Mouse (Mus musculus) Patski (cell line): ENCODE results near the gene AU022252. TPM values are rescaled to one million over a fixed set of nuclear protein-coding genes. Genes with fewer than 3 reads are reported as not detected.

Source experiments
- ATAC-seq: fragments of 100-300 bp; one replicate; pipeline ENCODE4 v1.8.0; 2021
- CTCF ChIA-PET: fragments of 350-600 bp; sonication (Branson Sonifier 250); formaldehyde crosslinking; loops from one replicate; lab custom pipeline; 2022; ENCODE audit warnings: inconsistent platforms; lab: Charles Lee
- POLR2A ChIA-PET: fragments of 350-600 bp; sonication (Branson Sonifier 250); formaldehyde crosslinking; loops from one replicate; lab custom pipeline; 2022; ENCODE audit warnings: antibody characterized with exemption, inconsistent platforms; lab: Charles Lee
- DNase-seq: peaks from one replicate; pipeline ENCODE4 v3.0.0-alpha.2; 2011; ENCODE audit warnings: low read depth, low spot score
- H3K27me3 ChIP-seq: fragments of 371-371 bp; one replicate; pipeline ENCODE4 v1.5.1; 2021
- CTCF ChIP-seq: fragments of 100-300 bp; IDR thresholded peaks from one replicate; pipeline ENCODE4 v1.5.1; 2021
- in situ Hi-C: fragments of 300-500 bp; cut with MboI; formaldehyde crosslinking; loops from 3 replicates; pipeline ENCODE4 v1.11.1; 2018; ENCODE audit warnings: low pct_unique_long_range_greater_than_20kb, mixed read lengths
- polyA plus RNA-seq: library from polyadenylated mRNA; unstranded; gene quantifications from one replicate; pipeline ENCODE4 v1.2.3, GENCODE M21; 2021

The AU022252 gene
- polyA plus RNA-seq, 1 experiment from 2014 or later, result 12.3 TPM

DNA sequence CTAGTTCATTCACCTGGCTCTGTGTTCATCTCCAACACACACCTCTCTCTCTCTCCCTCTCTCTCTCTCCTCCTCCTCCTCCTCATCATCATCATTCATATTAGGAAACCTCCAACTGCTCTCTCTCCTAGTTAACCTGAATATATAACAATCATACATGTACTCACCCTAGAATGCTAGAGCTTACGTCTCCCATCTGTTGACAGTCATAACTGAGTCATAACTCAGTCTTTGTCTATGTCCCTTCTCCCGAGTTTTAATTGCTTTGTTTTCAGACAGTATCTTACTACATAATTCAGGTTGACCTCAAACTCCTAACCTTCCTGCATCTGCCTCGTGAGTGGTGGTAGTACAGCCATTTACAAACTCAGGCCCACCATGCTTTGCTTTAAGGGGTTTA, 41.2 kb downstream of the AU022252 start:
- H3K27me3 ChIP-seq, result peaks cover 7% of the 10 kb centered on the region
- CTCF ChIA-PET, result no interaction called here
- TF ChIP-seq CTCF, result no peak
- no peak for ATAC-seq
- in situ Hi-C loops, result no loop called here
- no peak for DNase-seq
- POLR2A ChIA-PET, result no interaction called here

DNA sequence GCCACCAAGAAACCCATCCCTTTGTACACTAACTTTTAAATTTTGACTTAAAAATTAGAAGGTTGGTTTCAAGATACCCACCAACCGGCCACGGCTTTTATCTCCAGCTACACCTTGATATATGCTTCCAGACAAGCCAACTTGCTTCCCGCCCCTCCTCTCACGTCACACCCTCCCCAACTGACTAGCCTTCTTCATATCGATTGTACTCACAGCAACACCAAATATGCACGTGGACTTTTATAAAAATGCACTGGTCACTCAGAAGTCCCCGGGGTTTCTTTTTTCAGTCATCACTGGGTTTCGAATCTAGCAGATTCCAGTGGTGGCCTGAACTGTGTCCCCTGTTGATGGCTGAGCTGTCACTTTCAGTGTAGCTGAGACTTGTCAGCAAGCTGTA, 41.9 kb downstream of the AU022252 start:
- ChIA-PET CTCF (no interaction called here), POLR2A (no interaction called here)
- in situ Hi-C loops, result no loop called here
- DNase-seq (no peak), ATAC-seq (no peak)
- TF ChIP-seq CTCF, result no peak
- peaks cover 10% of the 10 kb centered on the region for H3K27me3 ChIP-seq

DNA sequence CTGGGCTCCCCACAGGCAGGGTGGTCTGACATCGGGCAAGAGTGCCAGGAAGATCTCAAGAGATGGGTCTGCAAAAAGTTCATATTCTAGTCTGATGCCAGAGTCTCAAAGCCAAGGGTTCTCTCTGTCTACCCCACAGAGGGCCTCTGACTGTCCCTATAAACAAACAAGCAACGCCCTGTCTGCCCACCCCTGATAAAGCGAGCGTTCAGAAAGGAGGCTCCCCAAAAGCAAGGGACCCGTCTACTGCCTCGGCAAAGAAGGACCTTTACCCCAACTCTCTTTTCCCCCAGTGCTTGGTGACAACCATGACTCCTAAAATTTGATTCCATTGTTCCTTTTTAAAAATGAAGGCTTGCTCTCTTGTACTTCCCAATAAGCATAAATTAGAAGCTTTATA, 42.6 kb downstream of the AU022252 start, which contains the start of gene Ermap:
Ermap (minus strand) TSS at position 148 of the 400 bp plus-strand sequence.
- no peak for TF ChIP-seq CTCF
- no peak for ATAC-seq
- CTCF ChIA-PET, result no interaction called here

DNA sequence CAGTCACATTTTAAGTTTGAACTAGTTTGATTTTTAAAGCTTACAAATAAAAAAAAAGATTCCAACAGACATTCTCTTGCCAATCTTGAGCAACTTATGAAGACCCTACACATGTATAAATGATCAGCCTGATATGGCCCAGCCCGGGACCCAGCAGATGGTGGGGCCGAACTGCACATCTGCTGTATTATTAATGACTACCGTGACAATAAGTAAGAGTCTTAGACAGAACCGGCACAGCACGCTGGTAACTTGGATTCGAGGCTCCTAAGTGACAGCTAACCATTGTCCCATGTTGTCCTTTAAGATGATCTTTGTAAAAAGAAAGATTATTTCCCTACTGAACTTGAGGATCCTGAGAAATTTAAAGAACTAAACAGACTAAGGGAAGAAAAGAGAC, 43.1 kb downstream of the AU022252 start:
- DNase-seq (no peak), ATAC-seq (no peak)
- POLR2A ChIA-PET, result no interaction called here
- peaks cover 13% of the 10 kb centered on the region for H3K27me3 ChIP-seq
- no peak for TF ChIP-seq CTCF
- CTCF ChIA-PET, result no interaction called here
- in situ Hi-C loops, result no loop called here

More for the DNA sequence above, 42.6 kb downstream of the AU022252 start, which contains the start of gene Ermap:
- POLR2A ChIA-PET, result no interaction called here
- no peak for DNase-seq
- in situ Hi-C loops, result no loop called here
- peaks cover 13% of the 10 kb centered on the region for H3K27me3 ChIP-seq

DNA sequence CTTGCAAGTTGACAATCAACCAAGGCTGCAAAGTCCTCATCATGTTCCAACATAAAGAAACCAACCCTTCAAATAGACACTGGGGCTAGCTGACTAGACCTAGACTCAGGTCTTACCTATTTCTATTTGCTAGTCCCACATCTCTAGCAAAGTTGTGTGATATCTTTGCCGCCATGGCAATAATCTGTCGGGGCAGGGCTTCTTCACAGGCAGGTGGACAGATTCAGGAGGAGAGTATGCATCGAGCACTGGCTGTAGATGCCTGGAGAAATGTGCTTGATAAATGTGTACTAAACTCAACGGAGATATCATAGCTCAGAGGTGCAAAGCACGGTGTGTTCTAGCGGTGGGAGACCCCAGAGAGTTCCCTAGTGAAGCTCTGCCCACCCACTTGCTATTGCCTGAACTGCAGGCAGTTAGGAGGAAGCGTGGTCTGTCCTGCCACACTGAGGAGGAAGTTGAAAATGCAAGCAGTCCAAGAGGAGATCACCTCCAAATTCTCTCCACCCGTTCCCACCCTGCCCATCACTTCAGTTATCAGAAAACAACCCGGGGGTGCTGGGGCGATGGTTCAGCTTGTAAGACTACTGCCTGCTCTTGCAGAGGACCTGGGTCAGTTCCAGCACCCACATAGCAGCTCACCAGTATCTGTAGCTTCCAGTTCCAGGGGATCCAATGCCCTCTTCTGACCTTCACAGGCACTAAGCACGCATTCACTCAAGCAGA, 44.3 kb downstream of the AU022252 start:
- in situ Hi-C loops, result no loop called here
- DNase-seq (no peak), ATAC-seq (no peak)
- ChIA-PET CTCF (interaction anchor here (0.6 to 0.9 kb wide), 2 partner anchors 9 to 30 kb away, joined by 3 to 4 read pairs; no protein-coding TSS in a partner anchor), POLR2A (no interaction called here)
- TF ChIP-seq CTCF, result no peak
- H3K27me3 ChIP-seq, result peaks cover 13% of the 10 kb centered on the region

DNA sequence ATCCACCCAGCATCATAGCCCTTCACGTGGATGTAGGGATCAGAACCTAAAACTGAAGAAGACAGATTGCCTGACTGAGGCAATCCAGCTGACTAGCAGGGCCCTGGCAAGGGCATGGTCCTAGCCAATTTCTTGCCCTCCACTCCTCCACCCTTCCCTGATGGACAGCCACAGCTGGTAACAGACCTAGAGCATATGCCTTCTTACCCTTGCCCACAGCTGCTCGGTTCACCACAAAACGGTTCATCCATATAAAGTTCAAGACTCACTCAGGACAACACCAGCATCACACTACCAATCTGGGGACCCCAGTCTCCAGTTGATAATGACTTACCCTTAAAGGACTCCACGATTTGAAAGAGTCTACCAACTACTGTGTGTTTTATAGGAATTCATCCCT, 46.7 kb downstream of the AU022252 start:
- ATAC-seq (no peak), DNase-seq (no peak)
- in situ Hi-C loops, result no loop called here
- H3K27me3 ChIP-seq, result peaks cover 13% of the 10 kb centered on the region
- CTCF ChIA-PET, result no interaction called here
- POLR2A ChIA-PET, result no interaction called here
- TF ChIP-seq CTCF, result no peak

DNA sequence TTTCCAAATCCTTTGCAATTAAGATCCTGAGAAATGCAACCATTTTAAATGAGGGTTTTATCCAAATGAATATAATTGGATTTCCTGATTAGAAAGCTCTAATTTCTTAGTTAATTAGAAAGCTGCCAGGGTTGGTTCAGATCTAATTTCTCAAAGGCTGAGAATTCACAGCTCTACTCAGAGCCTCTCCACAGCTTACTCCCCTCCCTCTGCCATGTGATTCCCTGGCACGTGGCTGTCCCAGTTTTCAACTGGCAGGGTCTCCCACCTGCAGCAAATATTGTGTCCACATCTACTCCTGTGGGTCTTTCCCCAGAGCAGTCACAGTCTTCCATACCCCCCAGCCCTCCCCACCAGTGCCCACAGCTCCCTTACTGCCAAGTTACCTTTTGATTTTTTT, 49.0 kb downstream of the AU022252 start:
- CTCF ChIA-PET, result no interaction called here
- TF ChIP-seq CTCF, result no peak
- POLR2A ChIA-PET, result interaction anchor here (1.1 kb wide), 1 partner anchor 12 kb away, joined by 3 read pairs; no protein-coding TSS in a partner anchor
- in situ Hi-C loops, result no loop called here
- ATAC-seq, result no peak
- peaks cover 7% of the 10 kb centered on the region for H3K27me3 ChIP-seq
- no peak for DNase-seq

DNA sequence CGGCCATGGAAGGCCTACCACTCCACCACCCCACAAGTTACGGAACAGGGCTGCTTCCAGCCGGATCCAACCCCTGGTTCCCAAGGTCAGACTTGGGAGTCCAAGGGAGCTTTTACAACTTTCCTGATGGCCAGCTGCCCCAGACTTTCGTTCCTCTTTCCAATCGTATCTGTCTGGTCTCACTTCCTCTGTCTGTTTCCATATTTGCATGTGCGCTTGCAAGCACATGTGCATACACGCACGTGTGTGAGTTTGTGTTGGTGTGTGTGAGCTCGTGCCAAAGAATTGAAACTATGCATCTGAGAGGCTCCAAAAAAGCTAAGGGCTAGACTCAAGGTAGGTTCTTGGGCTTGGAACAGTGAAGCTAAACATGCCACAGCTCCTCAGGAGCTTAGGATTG, 51.1 kb downstream of the AU022252 start:
- ATAC-seq (no peak), DNase-seq (no peak)
- ChIA-PET POLR2A (no interaction called here), CTCF (interaction anchor here (0.8 kb wide), 1 partner anchor 24 kb away, joined by 3 read pairs; no protein-coding TSS in a partner anchor)
- peaks cover 7% of the 10 kb centered on the region for H3K27me3 ChIP-seq
- in situ Hi-C loops, result no loop called here
- no peak for TF ChIP-seq CTCF

DNA sequence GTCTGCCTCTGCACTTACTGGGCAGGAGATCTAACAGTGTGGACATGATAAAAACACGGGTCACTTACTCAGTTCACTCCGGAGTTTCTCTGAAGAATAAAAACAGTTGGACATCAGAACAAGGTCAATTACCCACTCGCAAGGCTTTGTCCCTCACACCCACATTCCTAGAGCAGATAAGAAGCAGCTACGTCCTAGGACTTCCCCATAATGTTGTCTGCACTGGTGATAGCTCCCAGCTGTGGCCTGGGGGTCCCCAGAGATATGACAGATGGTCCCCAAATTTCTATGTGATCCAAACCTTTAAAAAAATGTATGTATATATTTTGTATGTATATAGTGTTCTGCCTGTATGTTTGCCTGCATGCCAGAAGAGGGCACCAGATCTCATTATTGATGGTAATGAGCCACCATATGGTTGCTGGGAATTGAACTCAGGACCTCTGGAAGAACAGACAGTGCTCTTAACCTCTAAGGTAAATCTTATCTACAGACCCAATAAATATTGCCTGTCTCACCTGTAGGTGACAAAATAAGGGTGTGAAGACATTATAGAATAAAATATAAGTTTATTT, 52.3 kb downstream of the AU022252 start:
- CTCF ChIA-PET, result no interaction called here

DNA sequence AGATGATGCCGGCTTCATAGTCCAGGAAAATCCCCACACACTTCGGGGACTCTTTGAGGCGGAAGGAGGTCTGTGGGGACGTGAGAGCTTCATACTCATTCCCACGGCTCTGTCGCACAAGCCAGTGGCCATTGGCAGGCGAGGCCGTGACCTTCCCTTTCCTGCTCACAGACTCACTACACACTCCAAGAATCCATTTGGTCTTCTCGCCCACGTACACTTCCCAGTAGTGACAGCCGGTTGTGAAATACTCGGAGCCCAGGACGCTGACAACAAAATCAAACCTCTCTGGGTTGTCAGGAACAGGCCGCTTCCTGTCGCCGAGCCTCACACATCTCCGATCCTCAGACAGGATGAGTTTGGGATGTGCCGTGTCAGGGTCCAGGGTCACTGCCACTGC, 54.2 kb downstream of the AU022252 start:
- ChIA-PET CTCF (interaction anchor here (1.4 kb wide), 1 partner anchor 10 kb away, joined by 4 read pairs; no protein-coding TSS in a partner anchor), POLR2A (no interaction called here)
- in situ Hi-C loops, result no loop called here
- no peak for DNase-seq
- no peak for ATAC-seq
- TF ChIP-seq CTCF, result no peak
- H3K27me3 ChIP-seq, result no peaks in the 10 kb centered on the region

More for the DNA sequence above, 52.3 kb downstream of the AU022252 start:
- DNase-seq (no peak), ATAC-seq (no peak)
- POLR2A ChIA-PET, result no interaction called here
- no peak for TF ChIP-seq CTCF
- peaks cover 3% of the 10 kb centered on the region for H3K27me3 ChIP-seq
- in situ Hi-C loops, result no loop called here

DNA sequence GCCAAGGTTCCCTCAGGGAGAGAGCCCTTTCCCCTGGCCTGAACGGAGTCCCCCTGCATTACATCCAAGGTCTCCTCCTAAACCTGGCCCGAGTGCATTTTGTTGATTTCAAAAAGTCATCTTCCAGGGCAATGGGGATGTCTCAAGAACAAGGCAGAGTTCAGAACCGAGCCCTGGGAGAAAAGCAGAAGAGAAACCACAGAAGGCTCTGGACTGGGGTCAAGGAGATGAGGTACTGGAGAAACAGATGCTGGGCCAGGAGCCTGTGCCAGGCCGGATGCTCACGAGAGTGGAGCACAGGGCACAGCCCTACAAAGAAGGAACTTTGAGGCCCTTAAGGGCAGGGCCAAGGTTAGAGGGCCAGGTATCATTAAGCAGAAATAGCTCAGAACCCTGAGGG, 54.8 kb downstream of the AU022252 start:
- in situ Hi-C loops, result no loop called here
- ChIA-PET POLR2A (no interaction called here), CTCF (no interaction called here)
- no peaks in the 10 kb centered on the region for H3K27me3 ChIP-seq
- ATAC-seq, result no peak
- DNase-seq, result no peak
- no peak for TF ChIP-seq CTCF
